Mouse (Mus musculus): ENCODE measurements around the gene Hpcal1. TPM values are rescaled to one million over a fixed set of nuclear protein-coding genes. Genes with fewer than 3 reads are reported as not detected.
"Not testable (repeated sequence)": the region's sequence is repeated elsewhere in the genome, so short reads cannot be mapped to it uniquely, and the experiment has no call there.

Gene Hpcal1
- polyA plus RNA-seq, 1 experiment from 2014 or later = 50.3 TPM

DNA sequence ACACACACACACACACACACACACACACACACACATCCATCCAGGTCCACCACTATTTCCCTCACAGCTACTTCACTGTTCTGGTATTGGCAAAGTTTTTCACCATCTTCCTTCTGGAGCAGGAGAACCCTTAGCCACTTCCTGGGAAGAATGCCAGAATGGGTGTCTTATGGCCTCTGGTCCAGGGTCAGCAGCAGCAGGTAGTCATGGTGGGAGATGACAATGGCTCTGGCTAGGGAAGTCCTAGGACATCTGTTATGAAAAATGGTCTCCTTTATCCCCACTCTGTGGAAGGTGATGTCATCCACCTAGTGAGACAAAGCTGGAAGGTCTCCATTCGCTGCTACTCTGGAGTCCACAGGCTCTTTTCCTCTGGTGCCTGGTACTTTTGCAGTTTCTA, 64.1 kb downstream of the Hpcal1 start:
- H3K27me3 ChIP-seq (replicated peaks; ENCODE audit: control insufficient read depth, insufficient read depth, low read length) = no peaks in the 10 kb centered on the region
- H3K36me3 ChIP-seq (ENCODE audit: control insufficient read depth, insufficient read depth, low read length) = no peaks in the 10 kb centered on the region
- no peak overlapping the region for H3K9ac ChIP-seq (ENCODE audit: low read depth, low read length)
- WGBS = 88% methylated on average over 1 of the region's 1 CpGs
- H3K27ac ChIP-seq (ENCODE audit: low read length) = no peak overlapping the region
- H3K4me1 ChIP-seq (ENCODE audit: control insufficient read depth, insufficient read depth, low read length) = peaks cover 16% of the 10 kb centered on the region
- ATAC-seq = no peak
- no peak overlapping the region for H3K4me3 ChIP-seq (ENCODE audit: low read length)
- no peaks in the 10 kb centered on the region for H3K9me3 ChIP-seq (ENCODE audit: control insufficient read depth, low read length)
- H3K4me2 ChIP-seq (ENCODE audit: low read depth, low read length) = no peak overlapping the region

GRCm38 (mm10) chr12:17756891-17757290, 66.2 kb downstream of the Hpcal1 start:
- no peaks in the 10 kb centered on the region for H3K4me1 ChIP-seq (ENCODE audit: control insufficient read depth, insufficient read depth, low read length)
- H3K4me2 ChIP-seq (ENCODE audit: low read depth, low read length) = no peak overlapping the region
- ATAC-seq = no peak
- no peaks in the 10 kb centered on the region for H3K36me3 ChIP-seq (ENCODE audit: control insufficient read depth, insufficient read depth, low read length)
- H3K9ac ChIP-seq (ENCODE audit: low read depth, low read length) = no peak overlapping the region
- H3K27me3 ChIP-seq (replicated peaks; ENCODE audit: control insufficient read depth, insufficient read depth, low read length) = no peaks in the 10 kb centered on the region
- 69% methylated on average over 4 of the region's 4 CpGs for WGBS
- H3K9me3 ChIP-seq (ENCODE audit: control insufficient read depth, low read length) = no peaks in the 10 kb centered on the region
- no peak overlapping the region for H3K27ac ChIP-seq (ENCODE audit: low read length)
- no peak overlapping the region for H3K4me3 ChIP-seq (ENCODE audit: low read length)

GRCm38 (mm10) chr12:17762286-17762933, 71.8 kb downstream of the Hpcal1 start:
- no peaks in the 10 kb centered on the region for H3K9me3 ChIP-seq (ENCODE audit: control insufficient read depth, low read length)
- WGBS = 61% methylated on average over 6 of the region's 6 CpGs

DNA sequence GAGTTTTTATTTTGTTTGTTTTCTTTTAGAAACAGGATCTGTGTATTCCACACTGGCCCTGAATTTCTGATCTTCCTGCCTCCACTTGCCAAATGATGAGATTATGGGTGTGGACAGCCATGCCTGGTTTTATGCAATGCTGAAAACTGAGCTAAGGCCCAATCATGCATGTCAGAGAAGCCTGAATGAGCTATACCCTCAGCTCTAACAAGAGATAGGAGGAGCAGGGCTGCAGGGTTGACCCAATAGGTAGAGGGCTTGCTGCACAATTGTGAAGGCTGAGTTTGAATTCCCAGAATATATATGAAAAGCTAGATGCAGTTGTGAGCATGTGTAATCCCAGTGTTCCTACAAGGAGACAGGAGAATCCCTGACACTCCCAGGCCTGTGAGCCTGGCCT, 72.4 kb downstream of the Hpcal1 start:
- Histone ChIP-seq H3K4me3 (ENCODE audit: low read length) (no peak overlapping the region), H3K27ac (ENCODE audit: low read length) (no peak overlapping the region), H3K4me2 (ENCODE audit: low read depth, low read length) (no peak overlapping the region), H3K9ac (ENCODE audit: low read depth, low read length) (no peak overlapping the region), H3K9me3 (ENCODE audit: control insufficient read depth, low read length) (no peaks in the 10 kb centered on the region), H3K27me3 (replicated peaks; ENCODE audit: control insufficient read depth, insufficient read depth, low read length) (no peaks in the 10 kb centered on the region), H3K36me3 (ENCODE audit: control insufficient read depth, insufficient read depth, low read length) (no peaks in the 10 kb centered on the region), H3K4me1 (ENCODE audit: control insufficient read depth, insufficient read depth, low read length) (peaks cover 3% of the 10 kb centered on the region; the same call in 1 of the 2 replicates)
- ATAC-seq = no peak

More at GRCm38 (mm10) chr12:17762286-17762933, 71.8 kb downstream of the Hpcal1 start:
- no peak for ATAC-seq
- H3K4me1 ChIP-seq (ENCODE audit: control insufficient read depth, insufficient read depth, low read length) = peaks cover 3% of the 10 kb centered on the region; the same call in 1 of the 2 replicates
- H3K36me3 ChIP-seq (ENCODE audit: control insufficient read depth, insufficient read depth, low read length) = no peaks in the 10 kb centered on the region
- no peak overlapping the region for H3K27ac ChIP-seq (ENCODE audit: low read length)
- no peaks in the 10 kb centered on the region for H3K27me3 ChIP-seq (replicated peaks; ENCODE audit: control insufficient read depth, insufficient read depth, low read length)
- H3K9ac ChIP-seq (ENCODE audit: low read depth, low read length) = no peak overlapping the region
- H3K4me3 ChIP-seq (ENCODE audit: low read length) = no peak overlapping the region
- H3K4me2 ChIP-seq (ENCODE audit: low read depth, low read length) = no peak overlapping the region

DNA sequence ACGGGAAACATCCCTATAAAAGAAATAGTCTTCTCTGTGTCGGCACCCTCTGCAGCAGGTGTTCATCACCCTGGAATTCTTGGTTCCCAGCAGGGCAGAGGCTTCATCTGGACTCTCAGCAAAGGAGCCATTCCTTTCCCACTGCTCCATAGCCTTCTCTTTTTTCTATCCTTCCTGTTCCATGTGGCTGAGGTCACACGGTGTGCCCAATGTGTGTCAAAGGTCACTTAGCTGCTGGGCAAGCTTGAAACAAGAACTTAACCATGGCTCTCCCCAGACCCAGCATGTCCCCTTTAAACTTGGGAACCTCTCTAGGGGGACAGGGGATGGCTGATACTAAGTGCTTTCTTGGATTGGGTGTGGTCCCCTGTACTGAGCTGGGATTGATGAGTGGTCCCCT, 73.3 kb downstream of the Hpcal1 start:
- H3K4me2 ChIP-seq (ENCODE audit: low read depth, low read length) = no peak overlapping the region
- no peak overlapping the region for H3K4me3 ChIP-seq (ENCODE audit: low read length)
- H3K27ac ChIP-seq (ENCODE audit: low read length) = no peak overlapping the region
- no peak overlapping the region for H3K9ac ChIP-seq (ENCODE audit: low read depth, low read length)
- no peaks in the 10 kb centered on the region for H3K9me3 ChIP-seq (ENCODE audit: control insufficient read depth, low read length)
- peak; percentile 16; the same call in 1 of the 2 replicates for ATAC-seq
- 71% methylated on average over 3 of the region's 3 CpGs for WGBS
- no peaks in the 10 kb centered on the region for H3K27me3 ChIP-seq (replicated peaks; ENCODE audit: control insufficient read depth, insufficient read depth, low read length)
- H3K36me3 ChIP-seq (ENCODE audit: control insufficient read depth, insufficient read depth, low read length) = no peaks in the 10 kb centered on the region
- H3K4me1 ChIP-seq (ENCODE audit: control insufficient read depth, insufficient read depth, low read length) = peaks cover 3% of the 10 kb centered on the region; the same call in 1 of the 2 replicates

DNA sequence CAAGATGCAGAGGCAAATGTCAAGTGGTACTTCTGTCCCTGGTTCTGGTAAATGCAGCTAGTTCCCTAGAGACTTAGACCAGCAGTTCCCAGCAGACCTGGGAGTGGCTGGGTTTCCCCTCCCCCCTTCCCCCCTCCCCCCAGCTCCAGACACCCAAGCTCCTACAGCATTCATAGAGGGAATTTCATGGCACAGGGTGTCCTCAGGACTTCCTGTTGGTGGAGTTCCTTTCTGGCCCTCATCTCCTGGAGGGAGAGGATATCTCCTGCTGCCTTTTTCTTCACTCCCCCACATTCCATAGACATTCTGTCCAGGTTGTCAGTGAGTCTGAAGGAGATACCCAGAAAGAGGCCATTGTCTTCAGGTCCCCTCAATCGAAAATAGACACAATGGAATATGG, 76.9 kb downstream of the Hpcal1 start:
- WGBS = 82% methylated on average over 1 of the region's 1 CpGs
- not testable (repeated sequence) for H3K4me2 ChIP-seq (ENCODE audit: low read depth, low read length); H3K4me1 ChIP-seq (ENCODE audit: control insufficient read depth, insufficient read depth, low read length); H3K27me3 ChIP-seq (replicated peaks; ENCODE audit: control insufficient read depth, insufficient read depth, low read length); H3K9ac ChIP-seq (ENCODE audit: low read depth, low read length); H3K36me3 ChIP-seq (ENCODE audit: control insufficient read depth, insufficient read depth, low read length); H3K9me3 ChIP-seq (ENCODE audit: control insufficient read depth, low read length); ATAC-seq; H3K4me3 ChIP-seq (ENCODE audit: low read length); H3K27ac ChIP-seq (ENCODE audit: low read length)

DNA sequence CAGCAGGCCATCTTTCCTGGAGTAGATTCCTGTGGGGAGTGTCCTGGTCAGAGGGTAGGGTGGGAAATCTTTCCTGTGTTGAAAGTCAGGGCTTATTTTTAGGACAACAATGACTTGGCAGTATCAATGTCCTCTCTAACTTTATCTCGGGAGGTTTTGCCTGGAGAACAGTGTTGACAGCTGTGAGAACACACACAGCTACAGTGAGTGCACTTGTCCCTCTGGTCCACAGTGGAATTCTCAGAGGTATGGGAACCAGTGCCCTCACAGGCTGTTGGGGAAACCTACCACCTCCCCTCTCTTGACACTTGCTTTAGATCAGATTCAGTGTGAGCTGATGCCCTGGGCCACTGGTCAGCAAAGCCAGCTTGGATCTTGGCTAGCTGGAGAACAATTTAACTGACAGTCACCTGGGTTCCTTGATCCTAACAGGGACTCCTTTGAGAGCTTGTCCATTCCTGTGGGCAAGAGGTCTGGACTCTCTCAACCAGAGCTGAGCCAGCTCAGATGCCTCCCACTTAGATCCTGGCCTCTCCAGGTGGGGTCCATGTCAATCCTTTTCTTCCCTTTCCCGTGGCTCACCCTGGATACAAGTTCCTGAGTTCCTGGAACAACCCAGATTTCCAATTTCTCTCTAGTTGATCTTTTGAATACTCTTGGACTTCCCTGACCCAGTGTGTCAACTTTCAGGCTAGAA, 79.0 kb downstream of the Hpcal1 start:
- Histone ChIP-seq H3K9ac (ENCODE audit: low read depth, low read length) (no peak overlapping the region), H3K4me3 (ENCODE audit: low read length) (no peak overlapping the region), H3K27ac (ENCODE audit: low read length) (no peak overlapping the region), H3K4me1 (ENCODE audit: control insufficient read depth, insufficient read depth, low read length) (peaks cover 8% of the 10 kb centered on the region), H3K9me3 (ENCODE audit: control insufficient read depth, low read length) (no peaks in the 10 kb centered on the region), H3K36me3 (ENCODE audit: control insufficient read depth, insufficient read depth, low read length) (no peaks in the 10 kb centered on the region), H3K27me3 (replicated peaks; ENCODE audit: control insufficient read depth, insufficient read depth, low read length) (no peaks in the 10 kb centered on the region), H3K4me2 (ENCODE audit: low read depth, low read length) (no peak overlapping the region)
- WGBS = 45% methylated on average over 2 of the region's 2 CpGs
- ATAC-seq = no peak

DNA sequence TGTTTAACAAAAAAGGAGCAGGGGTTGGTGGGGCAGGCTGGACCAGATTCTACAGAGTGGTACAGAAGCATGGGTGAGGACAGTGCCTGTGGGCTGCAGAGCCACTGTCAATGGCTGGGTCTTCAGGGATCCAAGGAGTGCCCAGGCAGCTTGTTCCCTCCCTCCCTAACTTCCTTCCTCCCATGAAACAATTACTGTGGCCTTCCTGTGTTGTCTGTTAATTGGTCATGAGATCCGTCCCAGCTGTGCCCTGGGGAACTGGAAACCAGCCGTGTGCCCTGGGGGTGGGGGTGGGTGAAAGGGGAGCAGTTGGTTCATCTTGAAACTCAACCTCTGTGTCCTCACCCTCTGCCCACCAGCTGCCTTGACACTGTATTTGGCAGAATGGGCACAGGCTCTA, 79.9 kb downstream of the Hpcal1 start:
- no peak overlapping the region for H3K27ac ChIP-seq (ENCODE audit: low read length)
- 45% methylated on average over 2 of the region's 2 CpGs for WGBS
- H3K36me3 ChIP-seq (ENCODE audit: control insufficient read depth, insufficient read depth, low read length) = no peaks in the 10 kb centered on the region
- H3K9me3 ChIP-seq (ENCODE audit: control insufficient read depth, low read length) = no peaks in the 10 kb centered on the region
- 0 out of 2 replicates have a peak, but pooled peaks have one; percentile 31 for ATAC-seq
- no peak overlapping the region for H3K9ac ChIP-seq (ENCODE audit: low read depth, low read length)
- H3K27me3 ChIP-seq (replicated peaks; ENCODE audit: control insufficient read depth, insufficient read depth, low read length) = no peaks in the 10 kb centered on the region
- no peak overlapping the region for H3K4me3 ChIP-seq (ENCODE audit: low read length)
- peaks cover 8% of the 10 kb centered on the region for H3K4me1 ChIP-seq (ENCODE audit: control insufficient read depth, insufficient read depth, low read length)
- H3K4me2 ChIP-seq (ENCODE audit: low read depth, low read length) = no peak overlapping the region

DNA sequence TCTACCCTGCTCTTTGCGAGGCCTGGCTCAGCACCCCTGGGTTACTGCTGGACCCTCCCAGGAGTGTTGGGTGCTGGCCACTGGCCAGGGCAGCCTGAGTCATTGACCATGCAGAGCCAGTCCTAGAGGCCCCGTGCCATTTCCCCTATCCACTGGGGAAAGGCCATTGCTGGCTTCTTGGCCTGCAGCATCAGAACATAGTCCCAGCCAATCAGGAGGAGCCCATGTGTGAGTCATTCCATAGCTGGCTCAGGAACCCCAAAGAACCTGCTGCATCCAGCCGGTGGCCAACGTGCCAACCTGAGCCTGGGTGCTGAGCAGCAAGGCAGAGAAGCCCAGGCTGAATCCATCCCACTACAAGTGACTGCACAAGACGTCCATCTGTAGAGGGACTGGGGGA, 83.1 kb downstream of the Hpcal1 start:
- not testable (repeated sequence) for ATAC-seq

More for the DNA sequence above, 83.1 kb downstream of the Hpcal1 start:
- H3K4me1 ChIP-seq (ENCODE audit: control insufficient read depth, insufficient read depth, low read length); H3K36me3 ChIP-seq (ENCODE audit: control insufficient read depth, insufficient read depth, low read length); H3K9me3 ChIP-seq (ENCODE audit: control insufficient read depth, low read length); H3K27ac ChIP-seq (ENCODE audit: low read length); H3K4me2 ChIP-seq (ENCODE audit: low read depth, low read length); H3K9ac ChIP-seq (ENCODE audit: low read depth, low read length); H3K27me3 ChIP-seq (replicated peaks; ENCODE audit: control insufficient read depth, insufficient read depth, low read length); H3K4me3 ChIP-seq (ENCODE audit: low read length): not testable (repeated sequence)
- 70% methylated on average over 5 of the region's 5 CpGs for WGBS

Data from intestine, embryonic 16.5 days (tissue).